Mouse (Mus musculus) MEL (cell line): ENCODE measurements around the gene Naa35.

Experiments used
- CTCF ChIP-seq, 3 experiments: IDR thresholded peaks in 2 of 3; conservative IDR thresholded peaks in 1 of 3; 2 replicates each; pipeline ENCODE4 v1.5.1; 2011 to 2012; ENCODE audit warnings: low read length in 3 of 3, low read depth in 2 of 3, mild to moderate bottlenecking in 2 of 3, improper control_type of control experiment in 1 of 3, inconsistent platforms in 1 of 3, mixed read lengths in 1 of 3, moderate library complexity in 1 of 3; ENCODE audit not compliant: control insufficient read depth in 1 of 3, insufficient read depth in 1 of 3, poor library complexity in 1 of 3, severe bottlenecking in 1 of 3
- MAFK ChIP-seq: IDR thresholded peaks from 2 replicates; pipeline ENCODE4 v1.6.1; 2011; ENCODE audit warnings: low read depth, mild to moderate bottlenecking, low read length, improper control_type of control experiment, borderline replicate concordance

GRCm38 (mm10) chr13:59661387-59661786 is 76.3 kb downstream of the Naa35 start:
- TF ChIP-seq MAFK (no peak), CTCF (IDR thresholded peaks at IDR 0.05 in 2 of 3, conservative IDR thresholded peaks at IDR 0.05 in 1 of 3; ENCODE audit: control insufficient read depth in 1 of 3, insufficient read depth in 1 of 3, low read depth in 2 of 3, low read length in 3 of 3, poor library complexity in 1 of 3, severe bottlenecking in 1 of 3) (no peak)
